Mouse (Mus musculus) ES-Bruce4 (cell line): ENCODE measurements around the gene Gm44805. TPM values are rescaled to one million over a fixed set of nuclear protein-coding genes. Genes with fewer than 3 reads are reported as not detected.
A peak's percentile ranks its signal among the peaks of the same experiment; 100 is the strongest.

ENCODE experiments used
- H3K27ac ChIP-seq: 2 replicates; pipeline ENCODE4 v1.5.1; 2012; ENCODE audit warnings: low read length, inconsistent platforms; ENCODE audit not compliant: insufficient read depth
- H3K27me3 ChIP-seq: 2 replicates; pipeline ENCODE4 v1.6.1; 2012; ENCODE audit warnings: mild to moderate bottlenecking, low read length, inconsistent platforms; ENCODE audit not compliant: control insufficient read depth, poor library complexity, insufficient read depth, severe bottlenecking
- H3K36me3 ChIP-seq: 2 replicates; pipeline ENCODE4 v1.6.1; 2012; ENCODE audit warnings: inconsistent platforms, mild to moderate bottlenecking, low read length, moderate library complexity; ENCODE audit not compliant: control insufficient read depth, poor library complexity, insufficient read depth, severe bottlenecking
- H3K4me1 ChIP-seq: one replicate; pipeline ENCODE4 v1.8.1; 2011; ENCODE audit warnings: low read length; ENCODE audit not compliant: control insufficient read depth, insufficient read depth
- H3K4me3 ChIP-seq: 2 replicates; pipeline ENCODE4 v1.5.1; 2011; ENCODE audit warnings: low read depth, mild to moderate bottlenecking, low read length
- H3K9ac ChIP-seq: 2 replicates; pipeline ENCODE4 v1.6.1; 2012; ENCODE audit warnings: low read depth, mild to moderate bottlenecking, inconsistent platforms; ENCODE audit not compliant: poor library complexity, severe bottlenecking
- H3K9me3 ChIP-seq: replicated peaks from 2 replicates; pipeline ENCODE4 v1.6.1; 2012; ENCODE audit warnings: mild to moderate bottlenecking, low read length, inconsistent platforms; ENCODE audit not compliant: control insufficient read depth, poor library complexity, insufficient read depth, severe bottlenecking
- CTCF ChIP-seq: IDR thresholded peaks from one replicate; pipeline ENCODE4 v1.8.1; 2011; ENCODE audit warnings: low read depth, low read length
- EP300 ChIP-seq: IDR thresholded peaks from 2 replicates; pipeline ENCODE4 v1.6.1; 2011; ENCODE audit warnings: low read depth, low read length; ENCODE audit not compliant: insufficient read depth
- POLR2A ChIP-seq: IDR thresholded peaks from one replicate; pipeline ENCODE4 v1.8.1; 2011; ENCODE audit warnings: low read length; ENCODE audit not compliant: insufficient read depth
- polyA plus RNA-seq: library from polyadenylated mRNA; stranded (reverse); fragments of >200 nt; gene quantifications from 2 replicates; pipeline ENCODE4 v1.2.4, GENCODE M21; 2011; ENCODE audit warnings: low read depth; ENCODE audit not compliant: missing spikeins, insufficient read depth, insufficient read length

Gm44805 gene
- polyA plus RNA-seq, 1 experiment: not detected

- Histone ChIP-seq H3K36me3 (no peaks in the 10 kb centered on the region), H3K9ac (no peak within 1 kb of the TSS), H3K9me3 (no peaks in the 10 kb centered on the region), H3K27me3 (no peaks in the 10 kb centered on the region), H3K27ac (no peak within 1 kb of the TSS), H3K4me1 (peaks cover 3% of the 10 kb centered on the region), H3K4me3 (no peak within 1 kb of the TSS)
- no peak for TF ChIP-seq POLR2A
- no peak for TF ChIP-seq CTCF
- no peak for TF ChIP-seq EP300
Observed at GRCm38 (mm10) chr7:19677872-19678271, 3.4 kb downstream of the Gm44805 start, which contains the start of gene Apoc2. Apoc2 (minus strand) TSS chr7:19677941.

DNA sequence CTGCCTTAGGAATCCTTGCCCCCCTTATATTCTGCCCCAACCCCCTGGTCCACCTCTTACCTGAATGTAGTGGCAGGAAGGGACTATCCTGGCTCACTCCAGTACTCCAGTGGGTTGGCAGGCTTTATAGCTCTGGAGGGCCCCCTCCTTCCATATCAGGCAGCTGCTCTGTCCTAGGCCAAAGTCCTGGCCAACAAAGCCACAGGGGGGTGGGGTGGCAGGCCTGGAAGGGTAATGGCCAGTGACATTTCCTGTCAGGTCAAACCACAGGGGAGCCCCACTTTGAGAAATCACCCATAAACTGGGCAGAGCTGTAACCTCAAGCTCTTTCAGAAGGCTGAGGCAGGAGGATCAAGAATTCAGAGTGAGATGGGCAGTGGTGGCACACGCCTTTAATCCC is 4.6 kb downstream of the Gm44805 start:
- H3K9me3 ChIP-seq: no peaks in the 10 kb centered on the region
- no peak overlapping the region for H3K4me3 ChIP-seq
- no peak overlapping the region for H3K27ac ChIP-seq
- no peak overlapping the region for H3K9ac ChIP-seq
- no peaks in the 10 kb centered on the region for H3K36me3 ChIP-seq
- no peaks in the 10 kb centered on the region for H3K27me3 ChIP-seq
- H3K4me1 ChIP-seq: no peaks in the 10 kb centered on the region
- TF ChIP-seq CTCF (no peak), EP300 (no peak), POLR2A (no peak)

DNA sequence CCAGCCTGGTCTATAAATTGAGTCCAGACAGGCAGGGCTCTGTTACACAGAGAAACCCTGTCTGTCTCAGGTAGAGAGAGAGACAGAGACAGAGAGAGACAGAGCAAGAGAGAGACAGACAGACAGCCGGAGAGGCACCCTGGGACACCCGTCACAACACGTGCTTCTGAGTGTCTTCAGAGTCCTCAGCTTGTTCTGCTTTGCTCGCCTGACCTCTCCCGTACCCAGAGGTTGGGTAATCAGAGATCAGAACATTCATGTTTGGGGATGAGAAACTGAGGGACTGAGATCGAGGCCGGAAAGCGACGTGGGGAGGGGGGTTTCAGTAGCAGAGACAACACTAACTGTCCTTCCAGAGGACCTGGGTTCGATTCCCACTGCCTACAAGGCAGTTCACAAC is 5.4 kb downstream of the Gm44805 start:
- H3K27ac ChIP-seq: no peak overlapping the region
- no peak overlapping the region for H3K4me3 ChIP-seq
- H3K9ac ChIP-seq: no peak overlapping the region
- H3K36me3 ChIP-seq: no peaks in the 10 kb centered on the region
- no peaks in the 10 kb centered on the region for H3K27me3 ChIP-seq
- H3K9me3 ChIP-seq: no peaks in the 10 kb centered on the region
- TF ChIP-seq CTCF (no peak), EP300 (no peak), POLR2A (no peak)
- no peaks in the 10 kb centered on the region for H3K4me1 ChIP-seq

DNA sequence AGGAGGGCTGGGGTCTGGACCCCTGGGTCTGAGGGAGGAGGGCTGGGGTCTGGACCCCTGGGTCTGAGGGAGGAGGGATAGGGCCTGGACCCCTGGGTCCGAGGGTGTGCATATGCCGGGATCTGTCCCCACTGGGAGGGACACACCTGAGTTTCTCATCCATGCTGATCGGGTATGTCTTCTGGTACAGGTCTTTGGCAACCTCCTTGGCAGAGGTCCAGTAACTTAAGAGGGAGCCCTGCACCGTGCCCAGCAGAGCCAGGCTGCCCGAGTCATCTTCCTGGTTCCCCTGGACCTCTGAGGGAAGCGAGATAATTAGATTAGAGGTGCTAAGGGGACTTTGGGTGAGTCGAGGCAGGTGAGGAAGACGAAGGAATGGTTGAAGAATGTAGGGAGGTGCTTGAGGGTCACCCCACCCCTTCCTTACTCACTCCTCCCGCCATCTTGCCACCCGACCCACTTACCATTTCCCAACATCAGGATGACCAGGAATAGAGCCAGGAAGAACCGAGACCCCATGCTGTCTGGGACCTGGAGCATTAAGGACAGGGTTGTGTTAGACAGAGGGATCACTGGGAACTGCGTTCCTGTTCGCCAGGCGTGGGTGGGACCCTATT is 8.0 kb downstream of the Gm44805 start:
- no peak for TF ChIP-seq CTCF
- no peak for TF ChIP-seq POLR2A
- no peak for TF ChIP-seq EP300
- Histone ChIP-seq H3K27ac (no peak overlapping the region), H3K4me3 (no peak overlapping the region), H3K4me1 (no peaks in the 10 kb centered on the region), H3K9me3 (no peaks in the 10 kb centered on the region), H3K36me3 (no peaks in the 10 kb centered on the region), H3K9ac (no peak overlapping the region), H3K27me3 (no peaks in the 10 kb centered on the region)

DNA sequence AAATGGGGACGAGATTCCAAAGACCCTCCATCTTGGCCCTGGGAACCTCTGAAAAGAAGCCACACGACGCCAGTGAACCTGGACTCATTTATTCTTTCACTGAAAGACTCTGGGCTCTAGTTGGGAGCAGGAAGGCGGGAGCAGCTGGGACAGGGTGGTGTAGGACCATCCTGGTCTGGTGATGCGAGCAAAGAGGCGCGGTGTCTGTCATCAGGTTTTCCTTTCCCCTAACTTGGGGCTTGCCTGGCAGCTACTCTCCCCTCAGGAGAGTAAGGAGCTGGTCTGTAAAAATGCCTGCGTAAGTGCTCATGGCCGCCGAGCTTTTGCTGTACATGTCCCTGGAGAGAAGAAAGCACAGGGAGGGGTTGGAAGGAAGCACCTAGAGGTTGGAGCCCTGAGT is 9.7 kb downstream of the Gm44805 start:
- Histone ChIP-seq H3K27ac (no peak overlapping the region), H3K36me3 (no peaks in the 10 kb centered on the region), H3K27me3 (no peaks in the 10 kb centered on the region), H3K4me1 (no peaks in the 10 kb centered on the region), H3K9me3 (no peaks in the 10 kb centered on the region), H3K4me3 (no peak overlapping the region), H3K9ac (no peak overlapping the region)
- TF ChIP-seq POLR2A: no peak
- TF ChIP-seq EP300: no peak
- no peak for TF ChIP-seq CTCF

DNA sequence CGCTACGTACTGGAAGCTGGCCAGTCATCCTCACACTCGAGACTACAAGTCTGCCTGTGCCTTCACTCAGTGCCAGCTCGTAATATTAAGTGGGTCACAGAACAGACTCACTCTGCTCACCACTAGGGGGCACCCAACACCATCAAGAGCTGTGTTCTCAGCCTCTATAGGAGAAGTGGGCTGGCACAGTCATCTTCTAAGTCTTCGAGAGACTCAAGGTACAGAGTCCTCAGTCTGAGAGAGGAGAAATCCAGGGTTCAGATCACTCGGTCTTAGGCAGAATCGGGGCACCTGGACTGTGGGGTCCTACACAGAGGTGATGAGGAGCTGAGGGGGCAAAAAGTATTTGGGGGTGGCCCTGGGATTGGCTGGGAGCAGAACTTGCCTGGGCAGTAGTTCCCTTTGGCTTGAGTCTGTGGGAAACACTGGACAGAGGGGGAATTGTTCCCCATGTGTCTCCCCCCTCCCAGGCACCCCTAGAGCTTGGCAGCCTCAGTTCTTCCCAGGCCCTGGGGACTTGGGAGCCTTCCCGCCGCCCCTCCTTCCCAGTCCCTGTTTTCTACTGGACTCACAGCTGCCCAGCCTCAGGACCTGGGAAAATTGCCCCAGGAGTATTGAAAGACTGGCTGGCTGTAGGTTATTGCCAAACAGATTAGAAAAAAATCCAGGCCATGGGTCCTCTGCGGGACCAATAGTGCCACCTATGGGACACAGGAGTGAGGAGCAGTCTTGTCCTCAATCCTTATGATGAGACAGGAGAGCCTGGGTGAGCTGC is 12.1 kb downstream of the Gm44805 start:
- Histone ChIP-seq H3K9me3 (no peaks in the 10 kb centered on the region), H3K9ac (peak overlapping the region; percentile 60), H3K27me3 (no peaks in the 10 kb centered on the region), H3K36me3 (no peaks in the 10 kb centered on the region), H3K27ac (peak overlapping the region; percentile 33), H3K4me1 (no peaks in the 10 kb centered on the region), H3K4me3 (peak overlapping the region; percentile 22)
- TF ChIP-seq CTCF: peak; percentile 91
- TF ChIP-seq EP300: no peak
